Comparison of ENCODE assay signal across 21 mouse cellular contexts in the genomic region with DNA sequence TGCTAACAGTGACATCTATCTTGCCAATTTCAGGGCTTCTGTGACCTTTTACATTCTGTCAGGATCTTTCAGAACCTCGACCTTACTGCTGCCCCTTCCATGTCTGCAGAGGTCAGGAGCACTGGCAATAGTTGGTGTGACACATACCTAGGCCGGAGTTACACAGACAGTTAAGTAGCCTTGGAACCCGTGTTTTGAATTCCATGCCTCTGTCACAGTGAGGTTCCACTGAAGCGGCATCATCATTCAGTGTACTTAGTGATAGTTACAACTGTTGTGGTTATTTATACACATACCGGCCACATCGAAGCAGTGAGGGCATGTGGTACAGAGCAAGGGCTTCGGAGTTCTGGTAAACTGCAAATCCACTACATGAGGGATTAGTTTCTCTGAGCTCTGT. TPM values are rescaled to one million over a fixed set of nuclear protein-coding genes. Genes with fewer than 3 reads are reported as not detected.
DNase-seq lines count a peak whose midpoint lies in the region; ATAC-seq and TF ChIP-seq lines count a peak whose summit lies in the region.
"Had no signal": no experiment of that assay in that cellular context is flagged by ENCODE, and none has a peak within 500 bp of the region (broad histone marks: within the 10 kb centered on the region; RNA-seq: fewer than 3 reads in every experiment).

No protein-coding gene starts in this region.

- no peak overlapping the region for H3K4me3 ChIP-seq in heart, embryonic 11.5 days (ENCODE audit: low read depth, low read length)
- H3K4me3 ChIP-seq in lung, postnatal 0 days (ENCODE audit: low read depth, low read length): no peak overlapping the region
- H3K4me3 ChIP-seq: embryonic facial prominence, embryonic 13.5 days; forebrain, embryonic 15.5 days; hindbrain, embryonic 13.5 days; limb, embryonic 15.5 days; liver, embryonic 15.5 days; midbrain, embryonic 15.5 days; neural tube, embryonic 15.5 days had no signal

- no peak overlapping the region for H3K9ac ChIP-seq in heart, embryonic 11.5 days (ENCODE audit: low read depth, low read length)
- no peak overlapping the region for H3K9ac ChIP-seq in lung, postnatal 0 days (replicated peaks; ENCODE audit: low read depth)
- H3K9ac ChIP-seq: embryonic facial prominence, embryonic 13.5 days; forebrain, embryonic 15.5 days; hindbrain, embryonic 13.5 days; limb, embryonic 15.5 days; liver, embryonic 15.5 days; midbrain, embryonic 15.5 days; neural tube, embryonic 15.5 days had no signal

- peaks cover 40% of the 10 kb centered on the region for H3K4me1 ChIP-seq in heart, embryonic 11.5 days (ENCODE audit: control insufficient read depth, insufficient read depth, low read length)
- peaks cover 31% of the 10 kb centered on the region for H3K4me1 ChIP-seq in lung, postnatal 0 days (ENCODE audit: insufficient read depth, low read depth, low read length)
- H3K4me1 ChIP-seq: forebrain, embryonic 15.5 days had no signal

- no peaks in the 10 kb centered on the region for H3K9me3 ChIP-seq in heart, embryonic 11.5 days (replicated peaks; ENCODE audit: control insufficient read depth, low read length)
- H3K9me3 ChIP-seq in lung, postnatal 0 days (ENCODE audit: low read length): no peaks in the 10 kb centered on the region
- H3K9me3 ChIP-seq: embryonic facial prominence, embryonic 13.5 days; forebrain, embryonic 15.5 days; hindbrain, embryonic 13.5 days; limb, embryonic 15.5 days; liver, embryonic 15.5 days; midbrain, embryonic 15.5 days; neural tube, embryonic 15.5 days had no signal

- no peak for TF ChIP-seq EP300 in lung, postnatal 0 days (IDR thresholded peaks at IDR 0.05)

- H3K36me3 ChIP-seq in heart, embryonic 11.5 days (ENCODE audit: control insufficient read depth, insufficient read depth, low read length): peaks cover under 1% of the 10 kb centered on the region; the same call in 1 of the 2 replicates
- H3K36me3 ChIP-seq in lung, postnatal 0 days (ENCODE audit: insufficient read depth, low read length): no peaks in the 10 kb centered on the region
- H3K36me3 ChIP-seq: limb, embryonic 15.5 days; liver, embryonic 15.5 days had no signal

- peak overlapping the region; percentile 79 for H3K27ac ChIP-seq in heart, embryonic 11.5 days (ENCODE audit: low read depth, low read length)
- H3K27ac ChIP-seq in lung, postnatal 0 days (ENCODE audit: low read length): peak overlapping the region; percentile 60
- H3K27ac ChIP-seq: forebrain, embryonic 15.5 days; hindbrain, embryonic 13.5 days; liver, embryonic 15.5 days; midbrain, embryonic 15.5 days; neural tube, embryonic 15.5 days had no signal

- no peak for ATAC-seq in heart, embryonic 11.5 days (replicated peaks; ENCODE audit: insufficient number of reproducible peaks, low FRiP score, low TSS enrichment)
- no peak for ATAC-seq in lung, postnatal 0 days
- ATAC-seq: CD4-positive, CD25-positive, alpha-beta regulatory T cell, adult 4 months; forebrain, embryonic 15.5 days; midbrain, embryonic 15.5 days; Patski had no signal

- no peak for TF ChIP-seq CTCF in lung, postnatal 0 days (IDR thresholded peaks at IDR 0.05)

- no peak overlapping the region; the same call in 1 of the 2 replicates for H3K4me2 ChIP-seq in heart, embryonic 11.5 days
- H3K4me2 ChIP-seq in lung, postnatal 0 days (replicated peaks; ENCODE audit: low read depth, low read length): no peak overlapping the region
- H3K4me2 ChIP-seq: embryonic facial prominence, embryonic 13.5 days; forebrain, embryonic 15.5 days; hindbrain, embryonic 13.5 days; limb, embryonic 15.5 days; liver, embryonic 15.5 days; midbrain, embryonic 15.5 days; neural tube, embryonic 15.5 days had no signal

- no peaks in the 10 kb centered on the region for H3K27me3 ChIP-seq in heart, embryonic 11.5 days (ENCODE audit: control insufficient read depth, insufficient read depth, low read length)
- H3K27me3 ChIP-seq in lung, postnatal 0 days (replicated peaks; ENCODE audit: insufficient read depth, low read length): no peaks in the 10 kb centered on the region
- H3K27me3 ChIP-seq: embryonic facial prominence, embryonic 13.5 days; forebrain, embryonic 15.5 days; hindbrain, embryonic 13.5 days; limb, embryonic 15.5 days; liver, embryonic 15.5 days; midbrain, embryonic 15.5 days; neural tube, embryonic 15.5 days; Patski had no signal

- 38% methylated on average over 7 of the region's 7 CpGs for WGBS in heart, embryonic 11.5 days (ENCODE audit: insufficient replicate concordance)
- WGBS in lung, postnatal 0 days: 43% methylated on average over 7 of the region's 7 CpGs

- DNase-seq in adrenal gland, adult 2 months: peak; percentile 70
- DNase-seq in adrenal gland, adult 18-20 months (ENCODE audit: low spot score in 2 of 2): no peak
- no peak for DNase-seq in heart, postnatal 14 days
- no peak for DNase-seq in lung, postnatal 0 days (ENCODE audit: low spot score)
- no peak for DNase-seq in lung, adult 18-20 months
- DNase-seq in layer of hippocampus, postnatal 36 days: no peak
- no peak for DNase-seq in thymus, postnatal 4 days
- DNase-seq: cerebellum, postnatal 14 days; kidney, adult 8-10 months; lung, postnatal 14 days; thymus, postnatal 36 days had no signal

- intact Hi-C loops in heart, postnatal 14 days (cut with DNase I): no loop called here

RNA-seq across cellular contexts. Expression of gene Iqgap1, which starts 37.8 kb away (rescaled TPM):
- 10 to 100 TPM; 84.8 to 88.4 TPM for total RNA-seq in adrenal gland, adult 2 months (2021)
- polyA plus RNA-seq in adrenal gland, adult 2 months (2012; rRNA removed): 15.7 and 19.1 TPM in 2 replicates
- total RNA-seq in adrenal gland, adult 18-20 months (2021): 10 to 100 TPM; 73.6 to 79.1 TPM
- 33.5 and 35.9 TPM in 2 replicates for polyA plus RNA-seq in heart, embryonic 11.5 days (2014; fragmentation: Nextera tagmentation; extraction: Ambion mirVana)
- 10 to 100 TPM; 60.2 to 61.0 TPM for total RNA-seq in heart, postnatal 14 days (2021)
- 153 and 183 TPM in 2 replicates for polyA plus RNA-seq in lung, postnatal 0 days (2015; fragmentation: Nextera tagmentation; extraction: Ambion mirVana)
- 10 to 100 TPM; 19.5 to 23.9 TPM for total RNA-seq in layer of hippocampus, postnatal 36 days (2021)
